Mouse (Mus musculus) left cerebral cortex, adult 9 months (tissue): ENCODE measurements around the gene Chdh.

ENCODE experiments used
- DNase-seq, 2 experiments: peaks; one replicate each; pipeline ENCODE4 v3.0.0; 2022; ENCODE audit warnings: low spot score in 2 of 2

Chdh gene

GRCm38 (mm10) chr14:30011886-30012560, 3.2 kb downstream of the Chdh start:
- no peak for DNase-seq

- no peak for DNase-seq
Measured at GRCm38 (mm10) chr14:30014487-30014886, 5.7 kb downstream of the Chdh start.

- no peak for DNase-seq
Measured at GRCm38 (mm10) chr14:30015008-30015407, 6.2 kb downstream of the Chdh start.

- no peak for DNase-seq
Measured at GRCm38 (mm10) chr14:30016666-30017065, 7.8 kb downstream of the Chdh start.

- DNase-seq = no peak
Measured at GRCm38 (mm10) chr14:30017794-30018462, 9.1 kb downstream of the Chdh start.

GRCm38 (mm10) chr14:30018463-30018801, 9.6 kb downstream of the Chdh start:
- no peak for DNase-seq

- DNase-seq = no peak
Measured at GRCm38 (mm10) chr14:30018846-30019245, 10.0 kb downstream of the Chdh start.

- no peak for DNase-seq
Measured at GRCm38 (mm10) chr14:30019375-30019774, 10.6 kb downstream of the Chdh start.

GRCm38 (mm10) chr14:30019792-30020575, 11.2 kb downstream of the Chdh start:
- no peak for DNase-seq

- DNase-seq = no peak
Measured at GRCm38 (mm10) chr14:30022471-30022870, 13.6 kb downstream of the Chdh start.

GRCm38 (mm10) chr14:30024387-30024786, 15.6 kb downstream of the Chdh start:
- DNase-seq = no peak

GRCm38 (mm10) chr14:30027378-30027777, 18.6 kb downstream of the Chdh start:
- no peak for DNase-seq

- no peak for DNase-seq
Measured at GRCm38 (mm10) chr14:30033405-30033804, 24.6 kb downstream of the Chdh start.

GRCm38 (mm10) chr14:30038431-30038830, 29.6 kb downstream of the Chdh start:
- DNase-seq = no peak

GRCm38 (mm10) chr14:30039413-30039812, 30.6 kb downstream of the Chdh start:
- DNase-seq = no peak

- DNase-seq = no peak
Measured at GRCm38 (mm10) chr14:30041836-30042235, 33.0 kb downstream of the Chdh start.

GRCm38 (mm10) chr14:30043356-30043940, 34.6 kb downstream of the Chdh start:
- no peak for DNase-seq

- no peak for DNase-seq
Measured at GRCm38 (mm10) chr14:30045239-30045638, 36.4 kb downstream of the Chdh start.

GRCm38 (mm10) chr14:30045704-30046220, 36.9 kb downstream of the Chdh start:
- DNase-seq = no peak

- no peak for DNase-seq
Measured at GRCm38 (mm10) chr14:30046976-30047375, 38.2 kb downstream of the Chdh start.

- DNase-seq = no peak
Measured at GRCm38 (mm10) chr14:30048049-30048448, 39.2 kb downstream of the Chdh start.

- DNase-seq = no peak
Measured at GRCm38 (mm10) chr14:30050280-30050679, 41.5 kb downstream of the Chdh start.
